Mouse (Mus musculus) retina, embryonic 14.5 days (tissue): ENCODE results near the gene Olfr1170.

Experiments
- DNase-seq: peaks from one replicate; pipeline ENCODE4 v3.0.0-alpha.2; 2015; ENCODE audit warnings: low spot score

The Olfr1170 gene

DNA sequence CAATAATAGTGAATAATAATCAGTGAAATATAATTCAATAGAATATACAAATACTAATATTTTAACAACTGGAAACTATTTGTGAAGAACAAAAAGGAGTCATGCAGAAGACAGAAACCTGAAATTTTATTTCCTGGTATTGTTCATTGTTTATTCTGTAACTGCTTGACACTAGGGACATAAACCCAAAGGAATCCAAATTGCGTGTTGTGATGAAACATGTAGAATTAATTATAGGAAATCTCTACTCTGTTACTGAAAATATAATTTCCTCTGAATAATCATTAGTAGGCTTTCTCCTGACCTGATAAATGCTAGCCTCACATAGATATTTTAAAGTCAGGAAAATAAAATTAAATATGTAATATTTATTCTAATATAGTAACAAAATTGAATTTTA lies at the start of gene Olfr1170:
TSS of gene Olfr1170 (minus strand) at position 101 of the 400 bp plus-strand sequence.
- DNase-seq, result no peak

DNA sequence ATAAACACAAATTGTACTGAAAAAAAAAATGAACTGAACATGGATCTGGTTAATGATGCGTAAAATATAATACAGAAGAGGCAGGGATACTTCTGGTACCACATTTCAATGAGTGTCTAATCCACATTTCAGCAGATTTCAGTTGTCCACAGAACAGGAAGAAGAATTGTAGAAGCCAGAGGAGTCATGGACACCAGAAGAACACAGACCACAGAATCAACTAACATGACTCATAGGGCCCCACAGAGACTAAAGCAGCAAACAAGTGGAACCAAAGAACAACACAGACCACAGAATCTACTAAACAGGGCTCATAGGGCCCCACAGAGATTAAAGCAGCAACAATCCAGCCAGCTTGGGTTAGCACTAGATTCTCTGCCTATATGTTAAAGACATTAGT lies 7.3 kb downstream of the Olfr1170 start:
- DNase-seq, result no peak

DNA sequence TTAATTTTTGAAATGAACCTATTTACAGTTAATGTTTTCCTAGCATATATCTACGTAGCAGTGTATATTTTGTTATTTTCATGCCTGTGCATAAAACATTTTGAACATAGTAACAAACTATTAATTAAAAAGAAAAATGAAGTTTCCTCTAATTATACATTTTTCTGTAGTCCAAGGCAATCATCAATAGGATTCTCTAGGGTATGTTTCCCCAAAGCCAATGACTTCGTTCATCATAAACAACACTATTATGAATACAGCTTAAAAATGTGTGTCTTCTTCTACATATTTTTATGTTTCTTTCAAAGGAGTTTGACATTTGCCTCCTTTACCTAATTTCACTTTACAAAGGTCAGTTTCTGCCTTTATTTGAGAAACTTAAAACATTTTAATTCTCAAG lies 46.6 kb downstream of the Olfr1170 start, which contains the start of gene Olfr1168:
TSS of gene Olfr1168 (plus strand) at position 301 of the 400 bp plus-strand sequence.
- DNase-seq, result no peak
